In genomic region chr2:177957145-177957544, GRCm38 (mm10) we compare ENCODE assay signal across 8 mouse cellular contexts. TPM values are rescaled to one million over a fixed set of nuclear protein-coding genes. Genes with fewer than 3 reads are reported as not detected.
A peak's percentile ranks its signal among the peaks of the same experiment; 100 is the strongest.
DNase-seq lines count a peak whose midpoint lies in the region.
"Not testable (repeated sequence)": the region's sequence is repeated elsewhere in the genome, so short reads cannot be mapped to it uniquely, and the experiment has no call there.

Gene Gm14326 (minus strand): TSS chr2:177957297.

- H3K79me2 ChIP-seq in macrophage (ENCODE audit: inconsistent target), result not testable (repeated sequence)

- intact Hi-C loops in gastrocnemius, postnatal 14 days (cut with DNase I; ENCODE audit: low total_unique reads), result not testable (repeated sequence)

- DNase-seq in NIH3T3 (ENCODE audit: low read depth), result peak; percentile 53
- peak; percentile 79 to 82 for DNase-seq in cerebellum, postnatal 25 days
- DNase-seq in gastrocnemius, postnatal 14 days, result peak; percentile 61
- peak; percentile 53 for DNase-seq in induced T-regulatory cell, adult 2 months (ENCODE audit: low read depth)
- peak; percentile 72 to 96 for DNase-seq in left cerebral cortex, adult 8-10 months (ENCODE audit: low spot score in 2 of 2)
- peak; percentile 13 for DNase-seq in retina, postnatal 7 days (ENCODE audit: low read depth, low spot score)
- peak; percentile 60 to 87 for DNase-seq in urinary bladder, adult 18-20 months (ENCODE audit: low spot score in 2 of 2)

- not testable (repeated sequence) for H3K36me3 ChIP-seq in macrophage (ENCODE audit: inconsistent target)

- not testable (repeated sequence) for H3K27ac ChIP-seq in macrophage

- H3K4me3 ChIP-seq in macrophage (ENCODE audit: inconsistent target), result peak within 1 kb of the TSS; percentile 46

- no CpG with 5 or more reads among the region's 7 CpGs for WGBS in macrophage (ENCODE audit: missing documents)

RNA-seq across cellular contexts. Expression of gene Gm14326, which starts in this region (rescaled TPM):
- total RNA-seq in gastrocnemius, postnatal 14 days (2021), result 10 to 100 TPM; 18.8 to 19.0 TPM
- total RNA-seq in left cerebral cortex, adult 8-10 months (2022), result 10 to 100 TPM; 42.3 to 69.7 (median 64.9) TPM
- 100 to 1,000 TPM in 1 of 26 experiments, 10 to 100 TPM in 25; 23.1 to 108 (median 49.8) TPM for total RNA-seq in macrophage (2018; cell fraction: chromatin; rRNA removed)
- 10 to 100 TPM; 12.8 to 33.0 (median 20.3) TPM for total RNA-seq in macrophage (2018; cell fraction: cytosol; rRNA removed)
- total RNA-seq in macrophage (2018; cell fraction: nucleus; rRNA removed), result 10 to 100 TPM; 13.8 to 99.8 (median 27.2) TPM
- 14.5 to 32.2 TPM (median 25.1 TPM) in 3 replicates for polyA plus RNA-seq in macrophage (2018)

Comparison
In these comparisons a context has a peak if more than half of its experiments do, and no peak if none do; other contexts are left out.
1. DNase-seq: peak in every context shown above with its lines; median percentile 84 in left cerebral cortex, adult 8-10 months; 80 in cerebellum, postnatal 25 days; 74 in urinary bladder, adult 18-20 months; 61 in gastrocnemius, postnatal 14 days; 53 in NIH3T3; 53 in induced T-regulatory cell, adult 2 months; 13 in retina, postnatal 7 days.